Mouse (Mus musculus): Measurements from ENCODE around the gene Stk24. TPM values are rescaled to one million over a fixed set of nuclear protein-coding genes. Genes with fewer than 3 reads are reported as not detected.

Stk24 gene
- polyA plus RNA-seq, 1 experiment from 2014 or later: 18.7 TPM

DNA sequence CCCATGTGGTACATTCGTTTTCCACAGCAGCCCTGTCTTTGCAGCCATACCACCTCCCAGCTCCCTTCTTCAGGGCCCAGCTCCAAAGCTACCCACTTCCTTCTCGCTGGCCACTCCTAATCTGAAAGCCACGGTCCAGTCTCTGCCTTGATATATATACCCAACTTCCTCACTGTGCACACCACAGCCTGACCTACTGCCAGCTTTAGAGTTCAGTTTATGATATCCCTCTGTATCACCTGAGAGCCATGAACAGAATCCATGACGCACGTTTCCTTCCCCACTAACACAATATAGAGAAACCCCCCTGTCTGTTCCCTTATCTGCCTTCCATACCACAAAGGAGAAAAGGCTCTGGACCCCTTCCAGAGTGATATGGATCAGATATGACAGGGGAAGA, 61.4 kb downstream of the Stk24 start:
- Histone ChIP-seq H3K4me1 (replicated peaks) (peaks cover 27% of the 10 kb centered on the region), H3K4me3 (no peak overlapping the region), H3K27me3 (no peaks in the 10 kb centered on the region), H3K27ac (replicated peaks) (no peak overlapping the region), H3K36me3 (no peaks in the 10 kb centered on the region), H3K4me2 (no peak overlapping the region), H3K9me3 (no peaks in the 10 kb centered on the region), H3K9ac (no peak overlapping the region)
- WGBS: 89% methylated on average over 5 of the region's 5 CpGs
- ATAC-seq (ENCODE audit: low FRiP score, low read depth): no peak

DNA sequence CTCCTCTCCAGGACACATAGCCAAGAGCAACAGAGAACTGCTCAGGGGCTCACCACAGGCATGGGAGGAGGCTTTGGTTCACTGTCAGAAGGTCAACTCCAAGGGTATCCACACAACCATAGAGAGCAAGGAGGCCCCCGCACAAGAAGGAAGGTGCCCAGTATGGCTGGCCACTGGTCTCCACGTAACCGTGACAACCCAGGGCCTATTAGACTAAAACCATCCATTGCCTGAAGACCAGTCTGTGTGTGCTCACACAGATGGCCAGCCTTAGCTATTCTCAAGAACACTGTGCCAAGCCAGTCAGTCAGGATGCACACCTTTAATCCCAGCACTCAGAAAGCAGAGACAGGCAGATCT, 62.5 kb downstream of the Stk24 start:
- H3K27ac ChIP-seq (replicated peaks): no peak overlapping the region

DNA sequence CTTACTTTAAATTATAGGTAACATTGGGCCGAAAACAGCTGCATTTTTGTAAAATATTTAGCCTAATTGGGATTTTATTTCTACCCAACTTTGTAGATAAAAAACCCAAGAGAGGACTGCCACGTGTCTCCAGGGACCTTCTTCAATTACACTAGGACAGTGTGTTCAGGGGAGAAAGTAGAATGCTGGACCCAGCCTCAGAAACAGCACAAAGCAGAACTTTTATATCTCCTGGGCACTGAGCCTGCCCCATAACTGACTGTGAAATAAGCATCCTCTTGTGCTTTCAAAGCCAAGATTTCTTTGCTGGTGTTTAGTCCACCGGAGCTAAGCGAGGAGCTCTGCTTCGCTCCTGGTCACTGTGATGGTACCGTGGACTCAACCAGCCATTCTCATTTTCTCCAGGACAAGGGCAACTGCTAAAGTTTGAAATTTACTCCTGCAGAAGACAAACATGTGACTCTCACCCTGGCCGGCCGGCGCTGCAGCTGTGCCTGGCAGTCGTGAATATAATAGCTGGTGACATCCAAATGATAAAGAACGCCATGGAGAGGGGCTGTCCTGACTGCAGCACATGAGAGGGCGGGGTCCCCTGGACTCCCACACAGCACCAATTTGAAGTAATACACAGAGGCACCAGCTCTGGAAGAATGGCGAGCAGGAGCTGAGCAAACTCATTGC, 63.0 kb downstream of the Stk24 start:
- ATAC-seq (ENCODE audit: low FRiP score, low read depth): peak; percentile 23; the same call in 1 of the 2 replicates
- H3K9me3 ChIP-seq: no peaks in the 10 kb centered on the region
- 54% methylated on average over 13 of the region's 13 CpGs for WGBS
- no peak overlapping the region for H3K27ac ChIP-seq (replicated peaks)
- no peak overlapping the region for H3K4me3 ChIP-seq
- no peak overlapping the region for H3K9ac ChIP-seq
- no peak overlapping the region for H3K4me2 ChIP-seq
- no peaks in the 10 kb centered on the region for H3K27me3 ChIP-seq
- peaks cover 22% of the 10 kb centered on the region for H3K4me1 ChIP-seq (replicated peaks)
- no peaks in the 10 kb centered on the region for H3K36me3 ChIP-seq

More for the DNA sequence above, 62.5 kb downstream of the Stk24 start:
- no peaks in the 10 kb centered on the region for H3K9me3 ChIP-seq
- H3K27me3 ChIP-seq: no peaks in the 10 kb centered on the region
- peaks cover 22% of the 10 kb centered on the region for H3K4me1 ChIP-seq (replicated peaks)
- H3K4me2 ChIP-seq: no peak overlapping the region
- no peak overlapping the region for H3K4me3 ChIP-seq
- no peaks in the 10 kb centered on the region for H3K36me3 ChIP-seq
- ATAC-seq (ENCODE audit: low FRiP score, low read depth): peak; percentile 39; the same call in 1 of the 2 replicates
- H3K9ac ChIP-seq: no peak overlapping the region
- 85% methylated on average over 3 of the region's 3 CpGs for WGBS

DNA sequence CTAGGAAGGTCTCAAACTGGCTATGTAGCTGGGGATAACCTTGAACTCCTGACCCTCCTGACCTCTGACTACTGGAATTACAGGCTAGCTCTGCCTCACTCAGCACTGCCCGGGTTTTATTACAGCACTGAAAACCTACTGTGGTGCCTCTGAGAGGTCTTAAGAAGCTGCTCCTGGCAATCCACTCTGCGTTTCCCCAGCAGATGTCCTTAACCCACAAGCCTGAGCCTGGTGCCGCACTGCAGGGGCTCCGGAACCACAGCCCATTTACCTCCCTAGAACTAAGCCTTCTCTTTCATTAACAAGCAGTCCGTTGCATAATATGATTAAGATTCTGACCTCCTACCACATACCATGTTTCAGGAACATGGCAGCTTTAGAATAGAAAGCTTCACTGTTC, 63.7 kb downstream of the Stk24 start:
- H3K9me3 ChIP-seq: no peaks in the 10 kb centered on the region
- H3K36me3 ChIP-seq: no peaks in the 10 kb centered on the region
- no peak overlapping the region for H3K4me3 ChIP-seq
- H3K27me3 ChIP-seq: no peaks in the 10 kb centered on the region
- 58% methylated on average over 5 of the region's 5 CpGs for WGBS
- ATAC-seq (ENCODE audit: low FRiP score, low read depth): no peak
- no peak overlapping the region for H3K27ac ChIP-seq (replicated peaks)
- no peak overlapping the region for H3K4me2 ChIP-seq
- no peak overlapping the region for H3K9ac ChIP-seq
- H3K4me1 ChIP-seq (replicated peaks): peaks cover 22% of the 10 kb centered on the region

DNA sequence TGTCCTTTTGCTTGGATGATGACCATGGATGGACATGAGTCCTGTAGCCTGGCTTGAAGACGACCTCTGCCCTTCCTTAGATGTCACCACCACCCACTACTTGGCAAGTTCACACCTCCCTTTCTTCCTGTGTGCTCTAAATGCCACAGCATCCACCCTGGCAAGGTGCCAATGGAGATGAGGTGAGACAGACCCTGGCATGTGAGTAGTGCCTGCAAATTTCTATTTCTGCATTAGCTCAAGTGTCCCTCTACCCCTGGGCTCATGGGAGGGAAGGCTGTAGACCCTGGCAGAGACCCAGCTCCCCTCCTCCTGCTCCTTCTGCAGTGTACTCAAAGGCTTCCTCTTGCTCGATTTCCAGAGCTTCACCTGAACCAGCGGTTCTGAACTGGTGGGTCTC, 64.9 kb downstream of the Stk24 start:
- no peak overlapping the region for H3K27ac ChIP-seq (replicated peaks)
- H3K9ac ChIP-seq: no peak overlapping the region
- no peak overlapping the region for H3K4me2 ChIP-seq
- no peaks in the 10 kb centered on the region for H3K36me3 ChIP-seq
- H3K27me3 ChIP-seq: no peaks in the 10 kb centered on the region
- H3K4me3 ChIP-seq: no peak overlapping the region
- H3K4me1 ChIP-seq (replicated peaks): peaks cover 22% of the 10 kb centered on the region
- no peaks in the 10 kb centered on the region for H3K9me3 ChIP-seq
- no peak for ATAC-seq (ENCODE audit: low FRiP score, low read depth)
- WGBS: 73% methylated on average over 3 of the region's 3 CpGs

DNA sequence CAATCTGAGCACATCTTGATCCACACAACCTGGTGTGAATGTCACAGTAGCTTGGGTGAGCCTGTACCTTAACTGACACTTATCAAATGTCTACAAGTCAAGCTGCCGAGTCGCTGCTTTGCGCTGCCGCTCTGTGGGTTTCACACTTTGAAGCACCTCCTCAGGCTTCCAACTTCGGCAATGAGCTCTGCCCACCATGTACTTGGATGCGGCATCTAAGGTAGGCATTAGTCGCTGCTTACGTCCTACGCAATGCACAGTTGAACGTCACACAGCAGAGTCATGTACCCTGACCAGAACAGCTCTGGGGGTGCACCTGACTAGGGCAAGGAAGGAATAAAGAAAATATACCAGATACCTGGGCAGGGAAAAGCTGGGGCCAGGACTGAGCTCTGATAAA, 66.5 kb downstream of the Stk24 start:
- H3K4me2 ChIP-seq: no peak overlapping the region
- no peaks in the 10 kb centered on the region for H3K36me3 ChIP-seq
- ATAC-seq (ENCODE audit: low FRiP score, low read depth): no peak
- H3K9ac ChIP-seq: no peak overlapping the region
- H3K27ac ChIP-seq (replicated peaks): no peak overlapping the region
- H3K27me3 ChIP-seq: no peaks in the 10 kb centered on the region
- no peaks in the 10 kb centered on the region for H3K9me3 ChIP-seq
- H3K4me3 ChIP-seq: no peak overlapping the region
- whole genome bisulfite sequencing: 95% methylated on average over 10 of the region's 10 CpGs
- peaks cover 22% of the 10 kb centered on the region for H3K4me1 ChIP-seq (replicated peaks)

DNA sequence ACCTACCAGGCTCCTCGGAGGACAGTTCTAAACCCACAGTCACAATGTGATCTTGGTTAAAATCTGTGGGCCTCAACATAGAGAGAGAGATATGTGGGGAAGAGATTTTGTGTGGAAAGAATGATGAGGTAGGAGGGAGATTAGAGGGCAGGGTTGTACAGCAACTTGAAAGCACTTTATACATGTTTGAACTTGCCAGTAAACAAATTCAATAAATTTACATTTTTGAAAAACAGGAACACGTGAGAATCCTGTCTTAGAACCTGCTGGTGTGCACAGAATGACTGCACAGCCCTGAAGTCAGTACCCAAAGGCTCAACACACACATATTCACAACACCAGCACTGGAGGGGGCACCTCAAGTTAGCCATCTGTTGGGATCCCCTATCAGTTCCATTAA, 68.7 kb downstream of the Stk24 start:
- Histone ChIP-seq H3K4me1 (replicated peaks) (peaks cover 12% of the 10 kb centered on the region), H3K27ac (replicated peaks) (no peak overlapping the region), H3K27me3 (no peaks in the 10 kb centered on the region), H3K4me3 (no peak overlapping the region), H3K4me2 (no peak overlapping the region), H3K9ac (no peak overlapping the region), H3K9me3 (no peaks in the 10 kb centered on the region), H3K36me3 (no peaks in the 10 kb centered on the region)
- ATAC-seq (ENCODE audit: low FRiP score, low read depth): no peak
- 86% methylated on average over 2 of the region's 2 CpGs for WGBS

DNA sequence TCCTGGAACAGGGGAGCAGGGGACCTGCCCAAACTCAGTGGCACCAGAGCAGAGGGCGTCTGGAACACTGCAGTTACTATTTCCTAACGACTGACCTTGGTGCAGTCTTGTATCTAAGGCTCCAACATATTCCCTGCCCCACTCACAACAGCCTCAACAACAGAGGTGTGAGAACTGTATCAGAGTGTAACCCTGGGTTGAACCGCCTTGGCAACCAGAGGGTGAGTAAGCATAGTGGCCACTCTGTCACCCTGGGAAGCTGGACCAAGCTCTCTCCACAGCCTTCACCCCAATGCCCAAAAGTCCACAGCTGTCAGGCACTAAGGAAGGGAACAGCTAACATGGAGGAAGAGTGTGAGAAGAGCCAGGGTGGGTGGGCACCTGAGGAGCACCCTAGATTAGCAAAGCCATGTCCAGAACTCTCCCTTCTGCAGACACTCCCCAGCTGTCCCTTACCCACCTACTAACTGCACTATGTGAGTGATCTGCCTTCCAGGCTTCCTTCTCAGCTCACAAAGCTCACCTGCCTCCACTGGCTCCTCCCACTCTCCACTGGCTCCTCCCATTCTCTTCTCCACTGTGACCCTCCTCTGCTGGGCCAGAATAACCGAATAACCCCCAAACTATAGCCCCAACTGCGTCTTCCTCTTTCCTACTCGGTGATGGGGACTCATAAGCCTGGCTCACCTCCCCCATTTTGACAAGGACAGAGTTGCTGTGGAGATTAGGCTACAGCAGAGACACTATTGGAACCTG, 69.3 kb downstream of the Stk24 start:
- Histone ChIP-seq H3K4me3 (no peak overlapping the region), H3K4me2 (no peak overlapping the region), H3K36me3 (no peaks in the 10 kb centered on the region), H3K27me3 (no peaks in the 10 kb centered on the region), H3K9me3 (no peaks in the 10 kb centered on the region), H3K9ac (no peak overlapping the region), H3K27ac (replicated peaks) (no peak overlapping the region), H3K4me1 (replicated peaks) (peaks cover 8% of the 10 kb centered on the region)
- WGBS: 90% methylated on average over 6 of the region's 6 CpGs
- ATAC-seq (ENCODE audit: low FRiP score, low read depth): no peak

DNA sequence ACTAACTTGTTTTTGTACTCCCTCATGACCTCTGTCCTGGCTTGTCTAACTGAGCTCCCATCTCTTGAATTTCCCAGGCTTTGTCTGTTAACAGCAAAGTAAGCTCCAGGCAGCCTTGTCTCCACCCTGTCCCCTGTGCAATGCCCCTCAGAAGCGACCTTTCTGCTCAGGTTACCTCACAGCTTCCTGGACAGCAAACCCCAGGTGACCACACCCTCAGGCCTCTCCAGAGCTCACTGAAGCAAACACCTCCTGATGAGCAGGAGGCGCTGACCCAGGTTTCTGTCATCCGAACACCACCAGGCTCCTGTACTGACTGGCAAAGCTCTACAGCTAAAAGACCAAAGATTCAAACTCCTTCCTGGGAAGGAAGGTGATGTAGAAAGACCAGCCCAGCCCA, 69.9 kb downstream of the Stk24 start:
- Histone ChIP-seq H3K9me3 (no peaks in the 10 kb centered on the region), H3K4me3 (no peak overlapping the region), H3K27me3 (no peaks in the 10 kb centered on the region), H3K36me3 (no peaks in the 10 kb centered on the region), H3K9ac (no peak overlapping the region), H3K4me1 (replicated peaks) (peaks cover 2% of the 10 kb centered on the region), H3K4me2 (no peak overlapping the region), H3K27ac (replicated peaks) (no peak overlapping the region)
- no peak for ATAC-seq (ENCODE audit: low FRiP score, low read depth)
- WGBS: 88% methylated on average over 3 of the region's 3 CpGs

DNA sequence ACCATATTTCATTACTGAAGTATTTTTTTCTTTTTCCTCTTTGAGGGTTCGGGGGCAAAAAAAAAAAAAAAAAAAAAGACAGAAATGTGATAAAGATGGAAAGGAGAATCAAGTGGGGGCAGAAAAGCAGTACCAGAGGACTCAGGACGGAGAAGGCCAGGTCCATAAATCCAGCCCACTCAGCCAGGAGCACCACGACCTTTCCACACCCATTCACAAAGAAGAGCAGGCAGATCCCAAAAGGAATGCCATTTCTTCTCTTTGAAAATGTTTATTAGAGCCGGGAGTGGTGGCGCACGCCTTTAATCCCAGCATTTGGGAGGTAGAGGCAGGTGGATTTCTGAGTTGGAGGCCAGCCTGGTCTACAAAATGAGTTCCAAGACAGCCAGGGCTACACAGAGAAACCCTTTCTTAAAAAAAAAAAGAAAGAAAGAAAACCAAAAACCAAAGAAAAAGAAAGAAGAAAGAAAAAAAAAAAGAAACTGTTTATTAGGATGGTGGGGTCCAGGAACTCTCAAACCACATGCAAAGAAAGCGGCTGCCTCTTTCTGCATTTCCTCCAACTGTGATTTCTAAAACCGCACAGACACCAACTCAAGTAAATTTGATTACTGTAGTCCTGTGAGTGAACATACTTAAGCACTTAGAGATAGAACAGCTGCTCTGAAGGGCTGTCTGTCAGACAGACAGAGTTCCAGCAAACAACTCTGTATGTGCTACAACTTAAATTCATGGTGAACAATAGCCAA, 74.3 kb downstream of the Stk24 start:
- ATAC-seq (ENCODE audit: low FRiP score, low read depth): no peak
- 73% methylated on average over 8 of the region's 8 CpGs for WGBS
- peaks cover 4% of the 10 kb centered on the region; the same call in 1 of the 2 replicates for H3K36me3 ChIP-seq

DNA sequence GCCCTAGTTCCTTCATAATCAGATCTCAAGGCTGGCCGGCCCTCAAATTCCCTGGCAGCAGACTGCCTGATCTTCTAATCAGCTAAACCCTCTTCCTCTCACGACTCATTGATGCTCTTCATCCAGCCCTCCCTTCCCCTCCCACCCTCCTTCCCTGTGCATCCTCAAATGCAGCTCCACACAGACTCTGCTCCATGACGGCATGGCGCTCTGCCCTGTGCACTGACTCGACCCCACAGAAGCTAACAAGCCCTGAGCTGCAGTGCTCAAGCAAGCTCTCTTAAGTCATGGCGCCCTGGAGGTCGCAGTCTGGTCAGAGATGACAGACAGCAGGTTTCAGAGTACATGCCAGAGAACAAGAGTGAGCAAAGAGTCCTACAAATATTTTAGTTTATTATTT, 75.3 kb downstream of the Stk24 start:
- Histone ChIP-seq H3K36me3 (peaks cover 5% of the 10 kb centered on the region; the same call in 1 of the 2 replicates), H3K4me3 (no peak overlapping the region), H3K27me3 (no peaks in the 10 kb centered on the region), H3K4me2 (no peak overlapping the region), H3K9ac (no peak overlapping the region), H3K27ac (replicated peaks) (no peak overlapping the region), H3K4me1 (replicated peaks) (no peaks in the 10 kb centered on the region), H3K9me3 (no peaks in the 10 kb centered on the region)
- WGBS: 67% methylated on average over 7 of the region's 7 CpGs
- ATAC-seq (ENCODE audit: low FRiP score, low read depth): no peak

More for the DNA sequence above, 74.3 kb downstream of the Stk24 start:
- Histone ChIP-seq H3K4me1 (replicated peaks) (no peaks in the 10 kb centered on the region), H3K4me3 (no peak overlapping the region), H3K4me2 (no peak overlapping the region), H3K9ac (no peak overlapping the region), H3K27ac (replicated peaks) (no peak overlapping the region), H3K27me3 (no peaks in the 10 kb centered on the region), H3K9me3 (no peaks in the 10 kb centered on the region)

DNA sequence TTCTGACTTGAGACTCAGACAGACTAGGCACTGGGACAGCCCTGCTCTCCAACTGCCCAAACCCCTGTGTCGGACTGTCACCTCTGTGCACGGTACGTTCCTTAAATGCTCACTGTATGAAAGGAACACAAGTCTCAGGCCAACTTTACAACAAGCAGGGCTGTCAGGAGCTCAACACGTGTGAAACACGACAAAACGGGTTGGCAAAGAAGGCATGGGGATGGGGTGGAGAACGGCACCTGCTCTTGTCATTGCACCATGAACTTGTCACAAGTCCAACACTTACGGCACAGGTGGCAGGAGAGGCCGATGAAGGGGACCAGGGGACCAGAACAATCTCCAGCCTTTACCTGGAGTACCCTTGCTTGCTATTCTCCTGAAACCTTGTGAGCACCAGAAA, 80.7 kb downstream of the Stk24 start:
- Histone ChIP-seq H3K4me2 (no peak overlapping the region), H3K27ac (replicated peaks) (no peak overlapping the region), H3K9ac (no peak overlapping the region), H3K36me3 (peaks cover 7% of the 10 kb centered on the region; the same call in 1 of the 2 replicates), H3K9me3 (no peaks in the 10 kb centered on the region), H3K27me3 (no peaks in the 10 kb centered on the region), H3K4me3 (no peak overlapping the region), H3K4me1 (replicated peaks) (no peaks in the 10 kb centered on the region)
- no peak for ATAC-seq (ENCODE audit: low FRiP score, low read depth)
- 95% methylated on average over 9 of the region's 9 CpGs for WGBS

Measured in hindbrain, embryonic 15.5 days (tissue).